Mouse (Mus musculus): Measurements from ENCODE around the gene Rai14. TPM values are rescaled to one million over a fixed set of nuclear protein-coding genes. Genes with fewer than 3 reads are reported as not detected.

Gene Rai14
- polyA plus RNA-seq, 1 experiment from 2014 or later: 9.2 TPM

DNA sequence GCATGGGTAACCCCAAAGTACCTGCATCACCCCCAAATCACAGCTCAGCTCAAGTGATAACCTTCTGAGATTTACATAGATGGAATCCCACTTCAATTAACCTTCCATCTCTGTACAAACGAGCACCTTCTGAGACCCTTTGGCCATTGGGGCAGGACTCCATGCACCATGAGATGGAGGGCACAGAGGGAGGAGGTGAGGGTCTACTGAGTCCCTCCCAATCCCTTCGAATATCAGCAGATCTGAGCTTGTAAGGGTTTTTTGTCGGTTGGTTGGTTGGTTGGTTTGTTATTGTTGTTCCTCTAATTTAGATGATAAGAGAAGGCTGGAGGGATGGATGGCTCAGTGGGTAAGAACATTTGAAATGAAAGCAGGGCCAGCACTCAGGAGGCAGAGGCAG is 5.1 kb upstream of the Rai14 start:
- Histone ChIP-seq H3K27me3 (replicated peaks) (peaks cover 22% of the 10 kb centered on the region), H3K27ac (no peak overlapping the region), H3K4me3 (no peak overlapping the region), H3K36me3 (no peaks in the 10 kb centered on the region), H3K4me1 (peaks cover 23% of the 10 kb centered on the region), H3K9me3 (replicated peaks) (no peaks in the 10 kb centered on the region), H3K4me2 (no peak overlapping the region), H3K9ac (no peak overlapping the region)
- ATAC-seq: no peak
- 48% methylated on average over 3 of the region's 3 CpGs for WGBS (ENCODE audit: insufficient replicate concordance)

DNA sequence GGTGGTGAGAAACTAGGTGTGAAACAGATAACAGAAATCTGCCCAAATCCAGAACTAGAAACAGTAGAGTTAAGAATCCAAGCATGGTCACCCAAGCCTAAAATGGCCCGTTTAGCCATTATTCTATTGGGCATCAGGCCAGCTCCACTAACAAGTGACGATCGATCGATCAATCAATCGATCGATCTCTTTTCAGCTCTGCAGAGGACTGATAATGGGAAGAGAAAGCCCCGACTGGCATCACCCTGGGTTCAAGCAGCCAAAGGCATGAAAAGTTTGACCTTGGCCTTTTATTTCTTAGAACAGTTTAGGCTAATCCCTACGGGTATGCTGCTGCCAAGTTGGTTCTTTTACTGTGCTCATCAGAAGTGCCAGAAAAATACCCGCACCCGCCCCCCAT is 4.3 kb upstream of the Rai14 start:
- 78% methylated on average over 10 of the region's 10 CpGs for WGBS (ENCODE audit: insufficient replicate concordance)

DNA sequence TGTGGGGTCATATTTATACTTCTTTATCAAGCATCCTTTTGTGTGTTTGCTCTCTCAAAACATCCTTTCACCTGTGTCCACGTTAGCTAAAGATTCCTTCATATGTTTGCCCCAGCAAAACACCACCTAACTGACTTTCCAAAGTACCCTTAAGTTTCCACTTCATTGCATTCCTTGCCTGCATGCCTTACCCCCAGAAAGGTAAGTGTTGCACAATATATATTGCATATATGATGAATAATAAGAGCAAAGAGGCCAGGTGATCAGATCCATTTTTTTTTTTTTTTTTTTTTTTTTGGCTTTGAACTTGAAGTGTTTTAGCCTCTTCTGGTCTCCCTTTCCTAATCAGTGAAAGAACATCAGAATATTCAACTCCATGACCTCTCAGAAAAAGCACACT is 2.9 kb upstream of the Rai14 start:
- Histone ChIP-seq H3K27ac (no peak overlapping the region), H3K4me1 (peaks cover 13% of the 10 kb centered on the region; the same call in 1 of the 2 replicates), H3K9ac (no peak overlapping the region), H3K4me3 (no peak overlapping the region), H3K36me3 (no peaks in the 10 kb centered on the region), H3K9me3 (replicated peaks) (no peaks in the 10 kb centered on the region), H3K27me3 (replicated peaks) (peaks cover 45% of the 10 kb centered on the region), H3K4me2 (no peak overlapping the region)
- no peak for ATAC-seq
- WGBS (ENCODE audit: insufficient replicate concordance): 79% methylated on average over 1 of the region's 1 CpGs

More for the DNA sequence above, 4.3 kb upstream of the Rai14 start:
- H3K36me3 ChIP-seq: no peaks in the 10 kb centered on the region
- H3K4me2 ChIP-seq: no peak overlapping the region
- H3K4me3 ChIP-seq: no peak overlapping the region
- peaks cover 24% of the 10 kb centered on the region for H3K4me1 ChIP-seq
- no peaks in the 10 kb centered on the region for H3K9me3 ChIP-seq (replicated peaks)
- no peak overlapping the region for H3K9ac ChIP-seq
- no peak overlapping the region for H3K27ac ChIP-seq
- ATAC-seq: no peak
- peaks cover 30% of the 10 kb centered on the region for H3K27me3 ChIP-seq (replicated peaks)

DNA sequence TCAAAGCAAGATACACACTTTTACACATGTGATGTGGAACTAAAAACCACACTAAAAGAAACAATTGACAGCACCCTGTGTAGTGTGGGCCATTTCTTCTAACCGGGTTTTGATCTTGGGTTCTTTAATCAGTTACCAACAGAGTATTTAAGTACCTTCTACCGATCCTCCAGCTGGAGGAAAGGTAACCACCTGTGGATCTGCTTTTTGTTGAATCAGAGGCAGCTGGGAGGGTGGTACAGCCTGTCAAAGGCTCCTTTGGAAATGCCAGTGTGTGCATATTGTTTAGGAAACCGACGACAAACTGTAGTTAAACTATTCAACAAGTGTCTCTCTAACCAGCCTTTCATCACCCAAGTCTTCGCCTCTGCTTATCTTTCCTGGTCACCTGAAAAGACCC is 1.5 kb upstream of the Rai14 start:
- Histone ChIP-seq H3K27ac (no peak overlapping the region), H3K36me3 (no peaks in the 10 kb centered on the region), H3K4me3 (no peak overlapping the region), H3K9me3 (replicated peaks) (no peaks in the 10 kb centered on the region), H3K9ac (no peak overlapping the region), H3K4me2 (no peak overlapping the region), H3K4me1 (peaks cover 13% of the 10 kb centered on the region; the same call in 1 of the 2 replicates), H3K27me3 (replicated peaks) (peaks cover 46% of the 10 kb centered on the region)
- no peak for ATAC-seq
- 40% methylated on average over 5 of the region's 5 CpGs for WGBS (ENCODE audit: insufficient replicate concordance)

DNA sequence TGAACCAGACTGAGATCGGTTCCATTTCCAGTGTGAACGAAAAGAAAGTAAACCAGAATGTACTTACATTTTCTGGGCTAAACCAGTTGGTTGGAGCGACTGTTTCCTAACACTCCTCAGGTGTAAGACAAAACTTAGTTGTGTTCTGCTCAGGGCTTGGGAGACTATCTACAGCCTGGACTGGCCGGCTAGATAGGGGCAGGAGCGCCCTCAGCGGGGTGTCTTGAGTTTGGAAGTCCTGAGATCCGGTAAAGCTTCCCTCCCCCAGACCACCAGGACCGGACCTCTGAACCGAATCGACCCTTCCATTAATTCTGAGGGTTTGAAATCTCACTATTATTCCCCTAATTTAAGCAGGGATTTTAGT is 698 bp upstream of the Rai14 start:
- peak overlapping the region; percentile 64 for H3K4me3 ChIP-seq
- peaks cover 13% of the 10 kb centered on the region; the same call in 1 of the 2 replicates for H3K4me1 ChIP-seq
- H3K9ac ChIP-seq: peak overlapping the region; percentile 67; the same call in 1 of the 2 replicates
- H3K36me3 ChIP-seq: no peaks in the 10 kb centered on the region
- H3K9me3 ChIP-seq (replicated peaks): no peaks in the 10 kb centered on the region
- H3K4me2 ChIP-seq: peak overlapping the region; percentile 86
- ATAC-seq: peak; percentile 42
- 0% methylated on average over 10 of the region's 10 CpGs for WGBS (ENCODE audit: insufficient replicate concordance)
- H3K27ac ChIP-seq: peak overlapping the region; percentile 51
- H3K27me3 ChIP-seq (replicated peaks): peaks cover 46% of the 10 kb centered on the region

DNA sequence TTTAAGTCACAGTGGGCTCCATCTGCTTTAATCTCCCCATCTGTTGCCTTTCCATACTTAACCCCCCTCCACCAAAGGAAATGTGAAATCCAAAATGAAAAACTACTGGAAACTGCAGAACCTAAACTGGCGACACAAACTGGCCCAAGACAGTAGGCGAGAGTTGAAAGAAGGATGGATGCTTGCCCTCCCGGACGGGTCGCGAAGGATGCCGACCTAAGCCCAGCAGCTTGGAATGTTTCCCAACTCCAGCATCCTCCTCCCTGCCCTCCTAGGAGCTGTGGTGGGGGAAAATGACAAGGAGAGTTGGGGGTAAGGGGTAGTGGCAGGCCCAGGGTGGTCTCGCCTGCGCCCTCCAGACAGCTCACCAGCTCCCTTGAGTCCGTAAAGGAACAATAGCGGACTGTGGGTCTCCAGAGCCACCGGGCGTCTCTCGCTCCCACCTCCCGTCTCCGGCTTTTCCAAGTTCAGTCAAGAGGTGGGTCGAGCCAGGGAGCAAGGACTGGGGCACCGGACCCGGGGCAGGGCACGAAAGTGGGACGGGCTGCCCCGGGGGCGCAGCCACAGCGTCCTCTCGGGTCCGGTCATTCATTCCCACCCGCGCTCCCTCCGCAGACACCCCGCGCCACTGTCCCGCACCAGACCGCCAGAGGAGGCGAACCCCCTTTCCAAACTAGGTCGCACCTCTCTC is 653 bp downstream of the Rai14 start:
- Histone ChIP-seq H3K27me3 (replicated peaks) (peaks cover 46% of the 10 kb centered on the region), H3K9ac (peak overlapping the region; percentile 67), H3K36me3 (no peaks in the 10 kb centered on the region), H3K4me1 (peaks cover 13% of the 10 kb centered on the region; the same call in 1 of the 2 replicates), H3K4me2 (peak overlapping the region; percentile 86), H3K27ac (peak overlapping the region; percentile 51), H3K4me3 (peak overlapping the region; percentile 64), H3K9me3 (replicated peaks) (no peaks in the 10 kb centered on the region)
- ATAC-seq: peak; percentile 20; the same call in 1 of the 2 replicates
- WGBS (ENCODE audit: insufficient replicate concordance): 1% methylated on average over 35 of the region's 35 CpGs

DNA sequence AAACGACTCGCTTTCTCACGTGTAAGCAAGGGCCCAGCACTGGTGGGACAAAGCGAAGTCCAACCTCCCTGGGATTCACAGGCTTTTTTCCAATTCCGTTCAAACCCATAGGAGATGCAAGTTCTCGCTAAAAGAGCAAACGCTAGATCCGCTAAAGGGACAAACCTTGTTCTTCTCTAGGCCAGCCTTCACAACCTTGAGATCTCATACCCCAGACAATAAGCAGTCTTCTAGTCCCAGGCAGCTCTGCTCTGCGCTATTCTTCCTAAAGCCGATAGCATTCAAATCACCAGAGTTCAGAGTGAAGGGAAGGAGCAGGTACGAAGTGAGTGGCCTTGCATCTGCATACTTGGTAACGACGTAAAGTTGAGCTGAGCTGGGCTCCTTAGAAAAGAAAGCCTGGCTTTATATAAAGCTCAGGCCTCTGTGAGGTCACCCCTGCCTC is 1.2 kb downstream of the Rai14 start:
- H3K4me2 ChIP-seq: peak overlapping the region; percentile 86
- H3K36me3 ChIP-seq: peaks cover 3% of the 10 kb centered on the region; the same call in 1 of the 2 replicates
- peaks cover 13% of the 10 kb centered on the region; the same call in 1 of the 2 replicates for H3K4me1 ChIP-seq
- no peaks in the 10 kb centered on the region for H3K9me3 ChIP-seq (replicated peaks)
- peaks cover 46% of the 10 kb centered on the region for H3K27me3 ChIP-seq (replicated peaks)
- WGBS (ENCODE audit: insufficient replicate concordance): 36% methylated on average over 13 of the region's 13 CpGs
- H3K4me3 ChIP-seq: peak overlapping the region; percentile 64
- H3K9ac ChIP-seq: 0 out of 2 replicates have a peak overlapping the region, but pooled peaks have one; percentile 67
- no peak overlapping the region for H3K27ac ChIP-seq
- ATAC-seq: no peak

DNA sequence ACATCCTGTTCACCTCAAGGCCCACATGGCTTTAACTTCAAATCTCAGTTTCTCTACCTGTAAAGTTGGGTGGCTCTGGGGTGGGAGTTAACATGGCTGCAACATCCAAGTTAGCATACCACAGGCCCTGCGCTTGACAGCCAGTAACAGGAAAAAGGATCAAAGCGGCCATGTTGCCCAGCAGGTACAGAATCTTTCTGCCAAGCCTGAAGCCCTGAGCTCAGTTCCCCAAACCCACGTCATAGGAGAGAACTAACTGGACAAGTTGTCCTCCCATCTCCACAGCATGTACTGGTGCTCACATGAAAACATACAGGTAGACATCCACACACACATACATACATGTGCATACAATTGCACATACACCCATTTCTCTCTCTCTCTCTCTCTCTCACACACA is 2.1 kb downstream of the Rai14 start:
- H3K9me3 ChIP-seq (replicated peaks): no peaks in the 10 kb centered on the region
- H3K4me2 ChIP-seq: peak overlapping the region; percentile 86; the same call in 1 of the 2 replicates
- peaks cover 13% of the 10 kb centered on the region; the same call in 1 of the 2 replicates for H3K4me1 ChIP-seq
- H3K36me3 ChIP-seq: peaks cover 8% of the 10 kb centered on the region
- no peak overlapping the region for H3K27ac ChIP-seq
- no peak for ATAC-seq
- 79% methylated on average over 3 of the region's 3 CpGs for WGBS (ENCODE audit: insufficient replicate concordance)
- H3K27me3 ChIP-seq (replicated peaks): peaks cover 46% of the 10 kb centered on the region
- no peak overlapping the region for H3K4me3 ChIP-seq
- no peak overlapping the region for H3K9ac ChIP-seq

DNA sequence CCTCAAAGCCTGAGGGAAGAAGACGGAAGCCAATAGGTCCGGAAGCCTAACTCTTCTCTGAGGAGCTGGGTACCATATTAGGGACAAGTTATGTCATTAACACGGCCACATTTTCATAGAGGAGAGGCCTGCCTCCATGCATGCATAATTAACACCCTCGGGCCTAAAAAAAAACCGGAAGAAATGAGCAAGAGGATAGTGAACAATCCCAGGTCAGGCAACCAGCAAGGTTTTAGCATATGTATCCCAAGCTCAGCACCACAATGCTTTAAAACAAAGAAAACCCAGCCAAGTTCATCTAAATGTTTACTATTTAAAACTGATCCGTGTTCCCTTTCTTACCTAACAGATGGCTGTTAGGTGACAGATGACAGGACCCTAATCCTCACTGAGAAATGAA is 3.2 kb downstream of the Rai14 start:
- H3K4me3 ChIP-seq: no peak overlapping the region
- no peak for ATAC-seq
- H3K9me3 ChIP-seq (replicated peaks): no peaks in the 10 kb centered on the region
- H3K27me3 ChIP-seq (replicated peaks): peaks cover 40% of the 10 kb centered on the region
- no peak overlapping the region for H3K9ac ChIP-seq
- 68% methylated on average over 6 of the region's 6 CpGs for WGBS (ENCODE audit: insufficient replicate concordance)
- H3K4me2 ChIP-seq: no peak overlapping the region
- peaks cover 13% of the 10 kb centered on the region; the same call in 1 of the 2 replicates for H3K4me1 ChIP-seq
- no peak overlapping the region for H3K27ac ChIP-seq
- H3K36me3 ChIP-seq: peaks cover 11% of the 10 kb centered on the region

DNA sequence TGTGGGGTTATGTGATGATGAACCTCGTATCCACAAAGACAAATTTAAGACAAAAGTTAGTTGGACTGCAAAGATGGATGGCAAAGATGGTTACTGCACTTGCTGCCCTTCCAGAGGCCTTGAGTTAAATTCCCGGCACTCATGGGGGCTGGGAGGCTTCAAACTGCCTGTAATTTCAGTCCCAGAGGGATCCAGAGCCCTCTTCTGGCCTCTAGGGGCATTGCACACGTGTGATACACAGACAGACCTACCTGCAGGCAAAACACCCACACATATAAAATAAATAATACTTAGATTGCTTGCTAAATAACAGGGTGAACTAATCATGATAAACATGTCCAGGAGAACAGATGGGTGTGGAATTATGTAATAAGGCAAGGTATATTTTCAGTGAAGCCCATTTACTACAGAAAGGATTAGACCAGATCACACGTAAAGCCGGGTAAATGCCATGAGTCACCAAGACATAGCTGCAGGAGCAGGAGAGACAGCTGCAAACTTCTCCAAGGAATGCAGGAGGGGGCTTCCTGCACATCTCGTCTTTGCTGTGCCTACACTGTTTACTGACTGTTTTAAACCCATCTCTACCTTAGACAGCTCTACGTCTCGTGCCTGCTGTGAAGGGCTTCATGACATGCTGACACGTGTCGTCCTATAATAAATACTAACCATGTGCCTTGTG is 5.7 kb downstream of the Rai14 start:
- Histone ChIP-seq H3K4me3 (no peak overlapping the region), H3K9me3 (replicated peaks) (no peaks in the 10 kb centered on the region), H3K4me1 (0 out of 2 replicates have a peak, but pooled peaks cover 2% of the 10 kb centered on the region), H3K4me2 (no peak overlapping the region), H3K9ac (no peak overlapping the region), H3K27ac (no peak overlapping the region), H3K27me3 (replicated peaks) (peaks cover 16% of the 10 kb centered on the region), H3K36me3 (peaks cover 11% of the 10 kb centered on the region)
- WGBS (ENCODE audit: insufficient replicate concordance): 73% methylated on average over 10 of the region's 10 CpGs
- no peak for ATAC-seq

DNA sequence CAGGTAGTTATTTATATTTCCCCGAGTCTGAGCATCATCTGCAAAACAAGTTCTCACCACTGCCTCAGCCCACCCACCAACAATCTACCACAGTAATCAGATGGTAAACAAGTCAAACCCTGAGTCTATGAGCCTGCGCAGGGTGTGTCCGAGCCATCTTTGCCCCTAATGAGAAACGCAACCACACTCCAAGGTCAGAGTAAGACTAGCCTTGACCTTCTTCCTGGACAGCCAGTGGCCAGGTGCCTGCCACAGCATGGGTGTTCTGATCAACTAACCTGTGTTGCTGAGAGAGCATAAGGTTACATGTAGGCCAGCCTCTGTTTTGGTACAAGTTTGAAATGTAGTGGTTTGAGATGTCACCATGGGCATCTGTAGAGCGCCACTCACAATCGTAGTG is 7.3 kb downstream of the Rai14 start:
- peaks cover 11% of the 10 kb centered on the region for H3K36me3 ChIP-seq
- no peaks in the 10 kb centered on the region for H3K9me3 ChIP-seq (replicated peaks)
- ATAC-seq: no peak
- no peaks in the 10 kb centered on the region for H3K4me1 ChIP-seq
- no peak overlapping the region for H3K4me2 ChIP-seq
- no peaks in the 10 kb centered on the region for H3K27me3 ChIP-seq (replicated peaks)
- no peak overlapping the region for H3K27ac ChIP-seq
- H3K4me3 ChIP-seq: no peak overlapping the region
- H3K9ac ChIP-seq: no peak overlapping the region
- WGBS (ENCODE audit: insufficient replicate concordance): 84% methylated on average over 6 of the region's 6 CpGs

DNA sequence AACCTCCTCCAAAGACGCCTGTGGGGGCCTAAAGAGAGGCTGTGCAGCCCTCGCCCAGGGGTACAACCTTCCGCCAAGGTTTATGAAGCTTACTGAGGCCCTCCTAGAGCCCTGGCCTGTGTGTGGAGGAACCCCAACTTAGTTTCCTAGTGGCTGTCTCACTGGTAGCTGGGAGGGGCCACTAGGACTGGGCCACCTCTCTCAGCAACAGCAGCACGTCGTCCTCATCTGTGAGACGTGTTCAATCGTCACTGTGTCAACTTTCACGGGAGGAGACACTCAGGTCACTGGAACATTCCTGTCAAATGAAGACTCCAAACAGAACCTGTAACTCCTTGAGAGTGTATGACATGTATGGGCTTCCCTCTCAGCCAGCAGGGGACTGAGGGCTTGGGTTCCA is 8.0 kb downstream of the Rai14 start:
- no peaks in the 10 kb centered on the region for H3K4me1 ChIP-seq
- ATAC-seq: no peak
- H3K27ac ChIP-seq: no peak overlapping the region
- no peak overlapping the region for H3K4me3 ChIP-seq
- no peaks in the 10 kb centered on the region for H3K27me3 ChIP-seq (replicated peaks)
- WGBS (ENCODE audit: insufficient replicate concordance): 68% methylated on average over 8 of the region's 8 CpGs
- no peak overlapping the region for H3K9ac ChIP-seq
- H3K4me2 ChIP-seq: no peak overlapping the region
- no peaks in the 10 kb centered on the region for H3K9me3 ChIP-seq (replicated peaks)
- H3K36me3 ChIP-seq: peaks cover 11% of the 10 kb centered on the region

Data from liver, embryonic 12.5 days (tissue).